Mouse (Mus musculus): ENCODE results near the gene Stk32b.

DNA sequence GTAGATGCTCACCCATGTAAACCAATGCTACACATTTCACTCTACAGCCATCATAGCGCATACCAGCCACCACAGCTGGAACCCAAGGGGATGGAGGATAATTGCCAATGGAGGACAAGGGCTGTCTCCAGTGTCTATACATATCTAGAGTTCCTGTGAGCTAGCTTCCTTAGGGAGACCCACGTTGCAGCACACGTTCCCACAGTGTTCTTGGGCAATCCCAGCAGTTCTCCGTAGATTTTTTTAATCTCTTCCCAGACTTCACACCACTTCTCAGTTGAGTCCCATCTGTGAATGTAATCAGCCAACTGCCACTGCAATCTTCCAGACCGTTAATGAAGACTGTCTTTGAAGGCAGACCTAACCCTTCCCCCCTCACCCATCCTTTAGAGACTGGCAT is 165.3 kb downstream of the Stk32b start:
- no peak for TF ChIP-seq CTCF (IDR thresholded peaks at IDR 0.05; ENCODE audit: borderline replicate concordance, insufficient read depth, low read depth, low read length)
- TF ChIP-seq POLR2A (IDR thresholded peaks at IDR 0.05; ENCODE audit: borderline replicate concordance, insufficient read depth, low read length), result no peak
